Mouse (Mus musculus): ENCODE data around the gene Degs2. TPM values are rescaled to one million over a fixed set of nuclear protein-coding genes. Genes with fewer than 3 reads are reported as not detected.
"Not testable (repeated sequence)": the region's sequence is repeated elsewhere in the genome, so short reads cannot be mapped to it uniquely, and the experiment has no call there.

Gene Degs2
- polyA plus RNA-seq, 1 experiment from 2014 or later, result 1.9 TPM

- H3K9me3 ChIP-seq (replicated peaks), result no peaks in the 10 kb centered on the region
- no peak overlapping the region for H3K27ac ChIP-seq (replicated peaks)
- H3K4me2 ChIP-seq (replicated peaks), result no peak overlapping the region
- ATAC-seq (ENCODE audit: insufficient number of reproducible peaks, low FRiP score, low TSS enrichment, low read depth), result no peak
- H3K4me3 ChIP-seq (replicated peaks), result no peak overlapping the region
- no peaks in the 10 kb centered on the region for H3K27me3 ChIP-seq
- H3K36me3 ChIP-seq, result no peaks in the 10 kb centered on the region
- 93% methylated on average over 4 of the region's 4 CpGs for WGBS
- no peak overlapping the region for H3K9ac ChIP-seq
- H3K4me1 ChIP-seq, result no peaks in the 10 kb centered on the region
These were observed 20.3 kb upstream of the Degs2 start for GRCm38 (mm10) chr12:108722464-108722863.

DNA sequence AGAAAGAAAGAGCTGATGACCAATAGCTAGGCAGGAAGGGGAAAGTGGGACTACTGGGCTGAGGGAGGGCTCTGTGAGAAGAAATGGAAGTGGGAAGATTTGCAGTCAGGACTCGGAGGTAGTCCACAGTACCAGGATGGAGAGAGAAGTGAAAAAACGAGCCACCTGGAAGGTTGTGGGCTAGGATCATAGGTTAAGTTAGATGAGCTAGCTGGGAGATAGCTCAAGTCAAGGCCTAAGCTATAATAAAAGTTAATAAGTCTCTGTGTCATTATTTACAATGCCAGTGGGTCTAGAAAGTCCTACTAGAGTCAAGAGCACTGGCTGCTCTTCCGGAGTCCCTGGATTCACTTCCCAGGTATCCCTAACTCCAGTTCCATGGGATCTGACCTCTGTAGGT lies 16.4 kb upstream of the Degs2 start:
- H3K9ac ChIP-seq, result no peak overlapping the region
- 86% methylated on average over 3 of the region's 3 CpGs for WGBS

GRCm38 (mm10) chr12:108715854-108716253 lies 13.7 kb upstream of the Degs2 start:
- Histone ChIP-seq H3K4me3 (replicated peaks) (no peak overlapping the region), H3K4me1 (no peaks in the 10 kb centered on the region), H3K36me3 (no peaks in the 10 kb centered on the region), H3K9me3 (replicated peaks) (no peaks in the 10 kb centered on the region), H3K4me2 (replicated peaks) (no peak overlapping the region), H3K27ac (replicated peaks) (no peak overlapping the region), H3K9ac (no peak overlapping the region), H3K27me3 (no peaks in the 10 kb centered on the region)
- ATAC-seq (ENCODE audit: insufficient number of reproducible peaks, low FRiP score, low TSS enrichment, low read depth), result no peak
- WGBS, result 70% methylated on average over 5 of the region's 5 CpGs

More for the DNA sequence above, 16.4 kb upstream of the Degs2 start:
- Histone ChIP-seq H3K4me2 (replicated peaks) (no peak overlapping the region), H3K27ac (replicated peaks) (no peak overlapping the region), H3K36me3 (no peaks in the 10 kb centered on the region), H3K4me3 (replicated peaks) (no peak overlapping the region), H3K27me3 (no peaks in the 10 kb centered on the region), H3K9me3 (replicated peaks) (no peaks in the 10 kb centered on the region), H3K4me1 (no peaks in the 10 kb centered on the region)
- no peak for ATAC-seq (ENCODE audit: insufficient number of reproducible peaks, low FRiP score, low TSS enrichment, low read depth)

GRCm38 (mm10) chr12:108713972-108714371 lies 11.9 kb upstream of the Degs2 start:
- H3K9ac ChIP-seq; H3K9me3 ChIP-seq (replicated peaks); H3K36me3 ChIP-seq; H3K4me1 ChIP-seq; H3K4me2 ChIP-seq (replicated peaks); H3K27me3 ChIP-seq; H3K4me3 ChIP-seq (replicated peaks); H3K27ac ChIP-seq (replicated peaks); ATAC-seq (ENCODE audit: insufficient number of reproducible peaks, low FRiP score, low TSS enrichment, low read depth): not testable (repeated sequence)
- 92% methylated on average over 14 of the region's 14 CpGs for WGBS

DNA sequence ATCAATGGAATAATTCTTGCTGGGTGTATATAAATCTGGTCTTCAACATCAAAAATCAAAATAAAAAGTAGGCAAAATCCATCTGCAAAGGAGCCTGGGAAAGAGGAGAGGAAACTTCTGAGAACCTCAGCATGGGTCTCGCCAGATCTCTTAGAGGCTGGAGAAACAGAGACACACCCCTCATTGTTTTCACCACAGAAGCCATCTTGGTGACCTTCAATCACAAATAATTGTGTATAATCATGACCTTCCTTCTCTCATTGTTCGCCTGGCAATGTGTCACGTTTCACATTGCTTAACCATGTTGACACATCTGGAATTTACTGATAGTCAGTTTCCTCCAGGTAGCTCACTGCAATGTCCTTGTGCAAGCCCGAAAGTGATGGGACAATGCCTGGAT lies 10.4 kb upstream of the Degs2 start:
- Histone ChIP-seq H3K9ac (no peak overlapping the region), H3K27me3 (no peaks in the 10 kb centered on the region), H3K4me3 (replicated peaks) (no peak overlapping the region), H3K9me3 (replicated peaks) (no peaks in the 10 kb centered on the region), H3K4me2 (replicated peaks) (no peak overlapping the region), H3K27ac (replicated peaks) (no peak overlapping the region), H3K36me3 (no peaks in the 10 kb centered on the region), H3K4me1 (no peaks in the 10 kb centered on the region)
- no peak for ATAC-seq (ENCODE audit: insufficient number of reproducible peaks, low FRiP score, low TSS enrichment, low read depth)
- 68% methylated on average over 4 of the region's 4 CpGs for WGBS

DNA sequence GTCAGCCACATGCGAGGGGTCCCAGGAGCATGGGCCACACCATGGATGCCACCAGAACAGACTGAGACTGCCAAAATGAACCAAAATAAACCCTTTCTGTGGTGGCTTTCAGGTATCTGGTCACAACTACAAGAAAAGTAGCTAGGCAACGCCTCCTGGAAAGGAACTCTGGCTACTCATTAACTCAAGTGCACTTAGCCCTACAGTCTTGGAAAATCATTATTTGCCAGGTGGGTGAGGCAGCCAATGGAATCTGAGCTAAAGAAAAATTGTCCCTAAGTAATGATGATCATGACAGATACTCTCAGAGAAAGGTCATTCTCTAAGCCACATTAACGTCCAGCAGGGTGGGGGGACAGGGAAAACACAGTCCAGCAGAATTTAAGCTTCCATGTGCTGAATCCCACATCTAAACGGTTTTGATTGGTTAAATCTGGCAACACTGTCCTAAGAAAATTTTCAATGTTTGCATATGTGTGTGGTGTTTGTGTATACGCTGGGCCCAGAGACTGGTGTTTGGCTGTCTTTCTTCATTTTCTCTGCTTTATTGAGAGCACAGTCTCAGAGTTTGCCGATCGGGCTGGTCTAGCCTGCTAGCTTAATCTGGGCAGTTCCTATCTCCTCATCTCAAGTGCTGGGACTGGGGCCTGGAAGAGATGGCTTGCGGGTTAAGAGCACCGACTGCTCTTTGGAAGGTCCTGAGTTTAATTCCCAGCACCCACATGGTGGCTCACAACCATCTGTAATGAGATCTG lies 8.9 kb upstream of the Degs2 start:
- H3K27me3 ChIP-seq, result no peaks in the 10 kb centered on the region
- H3K27ac ChIP-seq (replicated peaks), result no peak overlapping the region
- no peaks in the 10 kb centered on the region for H3K36me3 ChIP-seq
- ATAC-seq (ENCODE audit: insufficient number of reproducible peaks, low FRiP score, low TSS enrichment, low read depth), result no peak
- no peak overlapping the region for H3K4me3 ChIP-seq (replicated peaks)
- H3K4me1 ChIP-seq, result no peaks in the 10 kb centered on the region
- no peak overlapping the region for H3K4me2 ChIP-seq (replicated peaks)
- no peaks in the 10 kb centered on the region for H3K9me3 ChIP-seq (replicated peaks)
- WGBS, result 80% methylated on average over 9 of the region's 9 CpGs
- H3K9ac ChIP-seq, result no peak overlapping the region

DNA sequence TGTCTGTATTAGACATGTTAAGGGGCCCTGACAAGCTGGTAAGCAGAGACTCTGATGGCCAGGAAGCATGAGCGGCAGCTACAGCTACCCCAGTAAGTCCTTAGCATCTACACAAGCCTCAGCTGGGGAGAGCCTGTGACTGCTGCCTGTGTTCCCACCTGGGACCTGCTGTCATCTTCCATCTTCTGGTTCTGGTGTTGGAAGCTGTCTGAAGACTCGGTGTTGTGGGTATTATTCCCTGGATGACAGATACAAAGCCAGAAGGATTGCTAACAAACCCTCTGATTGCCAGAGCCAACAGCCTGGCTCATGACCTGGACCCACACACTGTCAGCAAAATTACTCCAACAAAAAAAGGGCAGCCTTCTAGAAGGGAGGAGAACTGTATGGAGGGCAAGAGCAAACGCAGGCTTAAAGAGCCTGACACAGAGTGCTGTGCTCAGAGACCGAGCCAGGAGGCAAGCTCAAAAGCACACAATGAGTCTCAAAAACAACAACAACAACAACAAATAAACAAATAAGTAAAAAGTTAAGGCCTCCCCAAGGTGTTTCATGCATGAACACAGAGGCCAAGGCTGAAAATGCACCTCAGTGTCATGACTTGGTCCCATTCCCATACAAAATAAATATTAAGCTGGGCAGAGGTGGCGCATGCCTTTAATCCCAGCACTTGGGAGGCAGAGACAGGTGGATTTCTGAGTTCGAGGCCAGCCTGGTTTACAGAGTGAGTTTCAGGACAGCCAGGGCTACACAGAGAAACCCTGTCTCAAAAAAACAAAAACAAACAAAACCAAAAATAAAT lies 8.1 kb upstream of the Degs2 start:
- no peak overlapping the region for H3K9ac ChIP-seq
- no peaks in the 10 kb centered on the region for H3K36me3 ChIP-seq
- no peaks in the 10 kb centered on the region for H3K9me3 ChIP-seq (replicated peaks)
- no peak overlapping the region for H3K27ac ChIP-seq (replicated peaks)
- H3K4me3 ChIP-seq (replicated peaks), result no peak overlapping the region
- ATAC-seq (ENCODE audit: insufficient number of reproducible peaks, low FRiP score, low TSS enrichment, low read depth), result no peak
- 80% methylated on average over 6 of the region's 6 CpGs for WGBS
- H3K4me2 ChIP-seq (replicated peaks), result no peak overlapping the region
- no peaks in the 10 kb centered on the region for H3K4me1 ChIP-seq
- no peaks in the 10 kb centered on the region for H3K27me3 ChIP-seq

- WGBS, result 87% methylated on average over 6 of the region's 6 CpGs
- H3K27ac ChIP-seq (replicated peaks), result no peak overlapping the region
- no peaks in the 10 kb centered on the region for H3K36me3 ChIP-seq
- no peaks in the 10 kb centered on the region for H3K4me1 ChIP-seq
- H3K9ac ChIP-seq, result no peak overlapping the region
- no peaks in the 10 kb centered on the region for H3K9me3 ChIP-seq (replicated peaks)
- no peak overlapping the region for H3K4me2 ChIP-seq (replicated peaks)
- H3K27me3 ChIP-seq, result peaks cover 4% of the 10 kb centered on the region
- no peak for ATAC-seq (ENCODE audit: insufficient number of reproducible peaks, low FRiP score, low TSS enrichment, low read depth)
- no peak overlapping the region for H3K4me3 ChIP-seq (replicated peaks)
These were observed 7.3 kb upstream of the Degs2 start for GRCm38 (mm10) chr12:108709386-108709785.

- Histone ChIP-seq H3K36me3 (no peaks in the 10 kb centered on the region), H3K9me3 (replicated peaks) (no peaks in the 10 kb centered on the region), H3K27me3 (peaks cover 35% of the 10 kb centered on the region), H3K9ac (no peak overlapping the region), H3K4me2 (replicated peaks) (no peak overlapping the region), H3K4me1 (peaks cover 12% of the 10 kb centered on the region), H3K4me3 (replicated peaks) (no peak overlapping the region), H3K27ac (replicated peaks) (no peak overlapping the region)
- WGBS, result 39% methylated on average over 7 of the region's 7 CpGs
- no peak for ATAC-seq (ENCODE audit: insufficient number of reproducible peaks, low FRiP score, low TSS enrichment, low read depth)
These were observed 4.0 kb upstream of the Degs2 start for GRCm38 (mm10) chr12:108706129-108706528.

GRCm38 (mm10) chr12:108705486-108705885 lies 3.4 kb upstream of the Degs2 start:
- Histone ChIP-seq H3K27ac (replicated peaks) (no peak overlapping the region), H3K9me3 (replicated peaks) (no peaks in the 10 kb centered on the region), H3K4me2 (replicated peaks) (no peak overlapping the region), H3K36me3 (no peaks in the 10 kb centered on the region), H3K27me3 (peaks cover 42% of the 10 kb centered on the region), H3K4me3 (replicated peaks) (no peak overlapping the region), H3K4me1 (peaks cover 13% of the 10 kb centered on the region), H3K9ac (no peak overlapping the region)
- WGBS, result 84% methylated on average over 6 of the region's 6 CpGs
- ATAC-seq (ENCODE audit: insufficient number of reproducible peaks, low FRiP score, low TSS enrichment, low read depth), result no peak

GRCm38 (mm10) chr12:108701221-108701620 lies 894 bp downstream of the Degs2 start:
- Histone ChIP-seq H3K4me2 (replicated peaks) (no peak overlapping the region), H3K4me3 (replicated peaks) (no peak overlapping the region), H3K27me3 (peaks cover 52% of the 10 kb centered on the region), H3K4me1 (peaks cover 17% of the 10 kb centered on the region), H3K9me3 (replicated peaks) (no peaks in the 10 kb centered on the region), H3K27ac (replicated peaks) (no peak overlapping the region), H3K36me3 (no peaks in the 10 kb centered on the region), H3K9ac (no peak overlapping the region)
- ATAC-seq (ENCODE audit: insufficient number of reproducible peaks, low FRiP score, low TSS enrichment, low read depth), result no peak
- WGBS, result 49% methylated on average over 2 of the region's 2 CpGs
